ENCODE assay signal across 9 mouse cellular contexts in genomic region chr17:10326596-10327045, GRCm38 (mm10). TPM values are rescaled to one million over a fixed set of nuclear protein-coding genes. Genes with fewer than 3 reads are reported as not detected.
DNase-seq lines count a peak whose midpoint lies in the region; ATAC-seq lines count a peak whose summit lies in the region.
"Had no signal": no experiment of that assay in that cellular context is flagged by ENCODE, and none has a peak within 500 bp of the region (broad histone marks: within the 10 kb centered on the region; RNA-seq: fewer than 3 reads in every experiment).

No protein-coding gene starts in this region.

- 67% methylated on average over 3 of the region's 3 CpGs for WGBS in hindbrain, embryonic 15.5 days
- 70% methylated on average over 3 of the region's 3 CpGs for WGBS in hindbrain, embryonic 12.5 days
- 46% methylated on average over 3 of the region's 3 CpGs for WGBS in heart, embryonic 11.5 days (ENCODE audit: insufficient replicate concordance)

- H3K4me1 ChIP-seq in hindbrain, embryonic 15.5 days (replicated peaks) = peaks cover 24% of the 10 kb centered on the region
- H3K4me1 ChIP-seq in hindbrain, embryonic 12.5 days = peaks cover 11% of the 10 kb centered on the region
- peaks cover 34% of the 10 kb centered on the region for H3K4me1 ChIP-seq in heart, embryonic 11.5 days (ENCODE audit: control insufficient read depth, insufficient read depth, low read length)

- no peak overlapping the region for H3K9ac ChIP-seq in hindbrain, embryonic 15.5 days
- H3K9ac ChIP-seq in hindbrain, embryonic 12.5 days = no peak overlapping the region
- H3K9ac ChIP-seq in heart, embryonic 11.5 days (ENCODE audit: low read depth, low read length) = 0 out of 2 replicates have a peak overlapping the region, but pooled peaks have one; percentile 3
- H3K9ac ChIP-seq: embryonic facial prominence, embryonic 13.5 days had no signal

- no peaks in the 10 kb centered on the region for H3K9me3 ChIP-seq in hindbrain, embryonic 15.5 days
- H3K9me3 ChIP-seq in hindbrain, embryonic 12.5 days (replicated peaks) = no peaks in the 10 kb centered on the region
- no peaks in the 10 kb centered on the region for H3K9me3 ChIP-seq in heart, embryonic 11.5 days (replicated peaks; ENCODE audit: control insufficient read depth, low read length)
- H3K9me3 ChIP-seq: embryonic facial prominence, embryonic 13.5 days had no signal

- no peaks in the 10 kb centered on the region for H3K36me3 ChIP-seq in hindbrain, embryonic 15.5 days
- peaks cover 3% of the 10 kb centered on the region; the same call in 1 of the 2 replicates for H3K36me3 ChIP-seq in hindbrain, embryonic 12.5 days
- H3K36me3 ChIP-seq in heart, embryonic 11.5 days (ENCODE audit: control insufficient read depth, insufficient read depth, low read length) = peaks cover 7% of the 10 kb centered on the region
- H3K36me3 ChIP-seq: embryonic facial prominence, embryonic 13.5 days had no signal

- peak; percentile 38; the same call in 1 of the 2 replicates for ATAC-seq in hindbrain, embryonic 15.5 days (ENCODE audit: low FRiP score, low read depth)
- ATAC-seq in hindbrain, embryonic 12.5 days (ENCODE audit: low FRiP score) = no peak
- ATAC-seq in heart, embryonic 11.5 days (replicated peaks; ENCODE audit: insufficient number of reproducible peaks, low FRiP score, low TSS enrichment) = peak; percentile 63; the same call in 1 of the 2 replicates
- ATAC-seq in erythroblast, adult 5-6 weeks (replicated peaks; ENCODE audit: low FRiP score, poor library complexity, severe bottlenecking) = no peak

- H3K27me3 ChIP-seq in hindbrain, embryonic 15.5 days = no peaks in the 10 kb centered on the region
- no peaks in the 10 kb centered on the region for H3K27me3 ChIP-seq in hindbrain, embryonic 12.5 days
- no peaks in the 10 kb centered on the region for H3K27me3 ChIP-seq in heart, embryonic 11.5 days (ENCODE audit: control insufficient read depth, insufficient read depth, low read length)
- H3K27me3 ChIP-seq: embryonic facial prominence, embryonic 13.5 days had no signal

- H3K4me2 ChIP-seq in hindbrain, embryonic 15.5 days = no peak overlapping the region
- no peak overlapping the region for H3K4me2 ChIP-seq in hindbrain, embryonic 12.5 days (replicated peaks)
- H3K4me2 ChIP-seq in heart, embryonic 11.5 days = no peak overlapping the region
- H3K4me2 ChIP-seq: embryonic facial prominence, embryonic 13.5 days had no signal

- no peak overlapping the region for H3K4me3 ChIP-seq in hindbrain, embryonic 15.5 days
- no peak overlapping the region for H3K4me3 ChIP-seq in hindbrain, embryonic 12.5 days
- no peak overlapping the region for H3K4me3 ChIP-seq in heart, embryonic 11.5 days (ENCODE audit: low read depth, low read length)
- H3K4me3 ChIP-seq: embryonic facial prominence, embryonic 13.5 days had no signal

- 0 out of 2 replicates have a peak overlapping the region, but pooled peaks have one; percentile 14 for H3K27ac ChIP-seq in hindbrain, embryonic 15.5 days (replicated peaks)
- H3K27ac ChIP-seq in hindbrain, embryonic 12.5 days = no peak overlapping the region
- H3K27ac ChIP-seq in heart, embryonic 11.5 days (ENCODE audit: low read depth, low read length) = peak overlapping the region; percentile 75
- H3K27ac ChIP-seq: embryonic facial prominence, embryonic 13.5 days had no signal

- peak; percentile 59 for DNase-seq in thymus, postnatal 0 days (ENCODE audit: low spot score)
- no peak for DNase-seq in thymus, adult 18-20 months
- peak; percentile 84 to 89 for DNase-seq in lung, adult 18-20 months
- no peak for DNase-seq in MN1 (ENCODE audit: low spot score)

RNA-seq across cellular contexts. Expression of gene Qk, which starts 7.0 kb away (rescaled TPM):
- 45.3 and 47.2 TPM in 2 replicates for polyA plus RNA-seq in hindbrain, embryonic 15.5 days (2015; fragmentation: Nextera tagmentation; extraction: Ambion mirVana)
- polyA plus RNA-seq in hindbrain, embryonic 12.5 days (2016; fragmentation: Nextera tagmentation; extraction: Ambion mirVana) = 46.8 and 52.4 TPM in 2 replicates
- 14.0 and 16.8 TPM in 2 replicates for polyA plus RNA-seq in thymus, postnatal 0 days (2015; fragmentation: Nextera tagmentation; extraction: Ambion mirVana)
- 52.6 and 60.6 TPM in 2 replicates for polyA plus RNA-seq in heart, embryonic 11.5 days (2014; fragmentation: Nextera tagmentation; extraction: Ambion mirVana)
- total RNA-seq in erythroblast, adult 5-6 weeks (2015; ENCODE audit: low replicate concordance) = 45.5 and 67.7 TPM in 2 replicates
- total RNA-seq in erythroblast, adult 5-6 weeks (2017; ENCODE audit: low replicate concordance) = 30.2 and 35.3 TPM in 2 replicates

Comparison
In these comparisons a context has a peak if more than half of its experiments do, and no peak if none do; other contexts are left out.
1. ATAC-seq: peak in hindbrain, embryonic 15.5 days (single experiment) and heart, embryonic 11.5 days (single experiment); none in hindbrain, embryonic 12.5 days (single experiment) and erythroblast, adult 5-6 weeks (single experiment).
2. DNase-seq: peak in thymus, postnatal 0 days (single experiment) and lung, adult 18-20 months (2 of 2); none in thymus, adult 18-20 months (0 of 2) and MN1 (single experiment).